In the genomic region with DNA sequence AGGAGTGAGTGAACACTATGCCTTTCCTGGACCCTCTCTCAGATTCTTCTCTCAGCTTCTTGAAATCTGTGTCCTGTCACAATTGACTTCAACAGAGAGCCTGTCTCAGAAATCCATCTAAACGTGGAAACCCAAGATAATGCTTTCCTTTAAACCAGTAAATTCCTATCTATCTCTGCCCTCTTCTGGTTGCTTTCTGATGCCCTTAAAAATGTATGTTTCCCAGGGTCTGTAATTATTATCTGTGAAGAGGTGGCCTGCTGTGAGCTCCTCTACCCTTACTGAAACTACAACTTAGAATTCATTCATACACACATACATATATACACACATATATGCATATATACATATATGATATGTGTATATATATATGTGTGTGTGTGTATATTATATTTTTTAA, we compare ENCODE assay signal across 33 mouse cellular contexts.
DNase-seq lines count a peak whose midpoint lies in the region; ATAC-seq and TF ChIP-seq lines count a peak whose summit lies in the region.
"Had no signal": no experiment of that assay in that cellular context is flagged by ENCODE, and none has a peak within 500 bp of the region (broad histone marks: within the 10 kb centered on the region; RNA-seq: fewer than 3 reads in every experiment).

No protein-coding gene starts in this region.

- TF ChIP-seq CTCF in hindbrain, postnatal 0 days (IDR thresholded peaks at IDR 0.05; ENCODE audit: low read depth), result 0 out of 2 replicates have a peak, but pooled peaks have one; percentile 10
- TF ChIP-seq CTCF in midbrain, postnatal 0 days (IDR thresholded peaks at IDR 0.05), result peak; percentile 38; the same call in 1 of the 2 replicates
- TF ChIP-seq CTCF in embryonic fibroblast, embryonic 13.5 days (IDR thresholded peaks at IDR 0.05; ENCODE audit: borderline replicate concordance, insufficient read depth, low read length), result no peak
- peak; percentile 33 for TF ChIP-seq CTCF in stomach, postnatal 0 days (IDR thresholded peaks at IDR 0.05; ENCODE audit: low read depth)

- TF ChIP-seq EP300 in stomach, postnatal 0 days (optimal IDR thresholded peaks at IDR 0.05), result no peak

- DNase-seq in hindbrain, postnatal 0 days (ENCODE audit: low spot score), result no peak
- no peak for DNase-seq in hindbrain, embryonic 11.5 days (ENCODE audit: low spot score)
- no peak for DNase-seq in midbrain, postnatal 0 days (ENCODE audit: low spot score)
- no peak for DNase-seq in midbrain, embryonic 14.5 days
- DNase-seq in stomach, postnatal 0 days (ENCODE audit: low spot score), result no peak
- no peak for DNase-seq in left cerebral cortex, adult 18-20 months (ENCODE audit: low spot score in 2 of 2)
- DNase-seq: adrenal gland, postnatal 10 days; cerebellum, adult 11-12 months; cerebellum, adult 9-11 months; embryo, embryonic 11 days; forebrain, postnatal 0 days; gastrocnemius, postnatal 14 days; heart, adult 18-20 months; heart, postnatal 4 days; kidney, adult 9 months; kidney, postnatal 14 days; lung, adult 2 months; lung, postnatal 14 days; right cerebral cortex, adult 18-20 months; thymus, postnatal 4 days had no signal

- H3K9ac ChIP-seq in hindbrain, postnatal 0 days (replicated peaks; ENCODE audit: low read length), result no peak overlapping the region
- no peak overlapping the region for H3K9ac ChIP-seq in hindbrain, embryonic 11.5 days (ENCODE audit: low read depth, low read length)
- H3K9ac ChIP-seq in midbrain, postnatal 0 days (replicated peaks; ENCODE audit: low read length, poor library complexity, severe bottlenecking), result no peak overlapping the region
- H3K9ac ChIP-seq in midbrain, embryonic 14.5 days (replicated peaks; ENCODE audit: low read length), result no peak overlapping the region
- H3K9ac ChIP-seq in stomach, postnatal 0 days (ENCODE audit: low read length), result no peak overlapping the region
- H3K9ac ChIP-seq: embryonic facial prominence, embryonic 12.5 days; forebrain, postnatal 0 days; heart, embryonic 12.5 days; hindbrain, embryonic 14.5 days; limb, embryonic 15.5 days; liver, embryonic 14.5 days; midbrain, embryonic 12.5 days; neural tube, embryonic 15.5 days had no signal

- WGBS in hindbrain, postnatal 0 days, result 14% methylated on average over 1 of the region's 1 CpGs
- 70% methylated on average over 1 of the region's 1 CpGs for WGBS in hindbrain, embryonic 11.5 days
- 32% methylated on average over 1 of the region's 1 CpGs for WGBS in midbrain, postnatal 0 days
- WGBS in midbrain, embryonic 14.5 days, result 38% methylated on average over 1 of the region's 1 CpGs
- 29% methylated on average over 1 of the region's 1 CpGs for WGBS in stomach, postnatal 0 days

- TF ChIP-seq POLR2A in embryonic fibroblast, embryonic 13.5 days (IDR thresholded peaks at IDR 0.05; ENCODE audit: low read depth, low read length), result no peak

- no peak overlapping the region for H3K4me3 ChIP-seq in hindbrain, postnatal 0 days (ENCODE audit: low read length)
- no peak overlapping the region for H3K4me3 ChIP-seq in hindbrain, embryonic 11.5 days (ENCODE audit: low read depth, low read length)
- H3K4me3 ChIP-seq in midbrain, postnatal 0 days (ENCODE audit: low read depth, low read length), result no peak overlapping the region
- H3K4me3 ChIP-seq in midbrain, embryonic 14.5 days (replicated peaks; ENCODE audit: low read depth, low read length), result no peak overlapping the region
- no peak overlapping the region for H3K4me3 ChIP-seq in embryonic fibroblast, embryonic 13.5 days (ENCODE audit: insufficient read depth, low read length)
- no peak overlapping the region for H3K4me3 ChIP-seq in stomach, postnatal 0 days (ENCODE audit: low read depth, low read length)
- H3K4me3 ChIP-seq: embryonic facial prominence, embryonic 12.5 days; heart, embryonic 12.5 days; limb, embryonic 10.5 days; limb, embryonic 15.5 days; midbrain, embryonic 12.5 days; neural tube, embryonic 15.5 days had no signal

- no peaks in the 10 kb centered on the region for H3K9me3 ChIP-seq in hindbrain, postnatal 0 days (ENCODE audit: low read length)
- H3K9me3 ChIP-seq in hindbrain, embryonic 11.5 days (ENCODE audit: control insufficient read depth, low read length), result no peaks in the 10 kb centered on the region
- H3K9me3 ChIP-seq in midbrain, postnatal 0 days (ENCODE audit: low read length), result no peaks in the 10 kb centered on the region
- no peaks in the 10 kb centered on the region for H3K9me3 ChIP-seq in midbrain, embryonic 14.5 days (ENCODE audit: control insufficient read depth, low read length)
- H3K9me3 ChIP-seq in stomach, postnatal 0 days (ENCODE audit: control insufficient read depth, low read length), result no peaks in the 10 kb centered on the region
- H3K9me3 ChIP-seq: embryonic facial prominence, embryonic 12.5 days; heart, embryonic 12.5 days; limb, embryonic 10.5 days; limb, embryonic 15.5 days; midbrain, embryonic 12.5 days; neural tube, embryonic 15.5 days had no signal

- H3K27me3 ChIP-seq in hindbrain, postnatal 0 days (ENCODE audit: insufficient read depth, low read length), result no peaks in the 10 kb centered on the region
- no peaks in the 10 kb centered on the region for H3K27me3 ChIP-seq in hindbrain, embryonic 11.5 days (ENCODE audit: control insufficient read depth, insufficient read depth, low read length)
- no peaks in the 10 kb centered on the region for H3K27me3 ChIP-seq in midbrain, postnatal 0 days (ENCODE audit: insufficient read depth, low read length)
- H3K27me3 ChIP-seq in midbrain, embryonic 14.5 days (ENCODE audit: control insufficient read depth, insufficient read depth, low read length), result no peaks in the 10 kb centered on the region
- no peaks in the 10 kb centered on the region for H3K27me3 ChIP-seq in stomach, postnatal 0 days (ENCODE audit: control insufficient read depth, insufficient read depth, low read length)
- H3K27me3 ChIP-seq: embryonic facial prominence, embryonic 12.5 days; midbrain, embryonic 12.5 days; neural tube, embryonic 15.5 days; Patski had no signal

- ATAC-seq in hindbrain, postnatal 0 days, result no peak
- no peak for ATAC-seq in hindbrain, embryonic 11.5 days (ENCODE audit: low FRiP score)
- no peak for ATAC-seq in midbrain, postnatal 0 days (ENCODE audit: low FRiP score)
- ATAC-seq in midbrain, embryonic 14.5 days (ENCODE audit: low FRiP score, low TSS enrichment), result no peak
- ATAC-seq in stomach, postnatal 0 days (ENCODE audit: low FRiP score, low TSS enrichment), result no peak
- no peak for ATAC-seq in megakaryocyte-erythroid progenitor cell, adult 5-6 weeks (replicated peaks; ENCODE audit: low FRiP score, low TSS enrichment, poor library complexity, severe bottlenecking)
- ATAC-seq: CD4-positive, CD25-positive, alpha-beta regulatory T cell, adult 4 months; forebrain, postnatal 0 days; inflammation-experienced regulatory T-cells, adult 6 months; Patski had no signal

- H3K4me1 ChIP-seq in hindbrain, postnatal 0 days (ENCODE audit: insufficient read depth, low read length), result no peaks in the 10 kb centered on the region
- H3K4me1 ChIP-seq in hindbrain, embryonic 11.5 days (replicated peaks; ENCODE audit: control insufficient read depth, insufficient read depth, low read length), result 0 out of 2 replicates have a peak, but pooled peaks cover 3% of the 10 kb centered on the region
- no peaks in the 10 kb centered on the region for H3K4me1 ChIP-seq in midbrain, postnatal 0 days (ENCODE audit: insufficient read depth, low read length)
- no peaks in the 10 kb centered on the region for H3K4me1 ChIP-seq in midbrain, embryonic 14.5 days (ENCODE audit: control insufficient read depth, insufficient read depth, low read length)
- no peaks in the 10 kb centered on the region; the same call in 1 of the 2 replicates for H3K4me1 ChIP-seq in embryonic fibroblast, embryonic 13.5 days (ENCODE audit: control insufficient read depth, insufficient read depth, low read length)
- no peaks in the 10 kb centered on the region for H3K4me1 ChIP-seq in stomach, postnatal 0 days (replicated peaks; ENCODE audit: control insufficient read depth, insufficient read depth)
- H3K4me1 ChIP-seq: limb, embryonic 15.5 days; neural tube, embryonic 15.5 days had no signal

- H3K36me3 ChIP-seq in hindbrain, postnatal 0 days (ENCODE audit: insufficient read depth, low read length), result no peaks in the 10 kb centered on the region
- H3K36me3 ChIP-seq in hindbrain, embryonic 11.5 days (ENCODE audit: control insufficient read depth, insufficient read depth, low read length), result no peaks in the 10 kb centered on the region
- H3K36me3 ChIP-seq in midbrain, postnatal 0 days (ENCODE audit: insufficient read depth, low read length), result no peaks in the 10 kb centered on the region; the same call in 1 of the 2 replicates
- no peaks in the 10 kb centered on the region for H3K36me3 ChIP-seq in midbrain, embryonic 14.5 days (ENCODE audit: control insufficient read depth, insufficient read depth, low read length)
- no peaks in the 10 kb centered on the region for H3K36me3 ChIP-seq in stomach, postnatal 0 days (ENCODE audit: control insufficient read depth, insufficient read depth, low read length)
- H3K36me3 ChIP-seq: embryonic facial prominence, embryonic 12.5 days; heart, embryonic 12.5 days; limb, embryonic 10.5 days; limb, embryonic 15.5 days; midbrain, embryonic 12.5 days; neural tube, embryonic 15.5 days had no signal

- no peak overlapping the region for H3K4me2 ChIP-seq in hindbrain, postnatal 0 days (ENCODE audit: low read depth, low read length)
- no peak overlapping the region for H3K4me2 ChIP-seq in hindbrain, embryonic 11.5 days (replicated peaks; ENCODE audit: low read depth, low read length)
- H3K4me2 ChIP-seq in midbrain, postnatal 0 days (ENCODE audit: low read depth, low read length, poor library complexity, severe bottlenecking), result no peak overlapping the region
- H3K4me2 ChIP-seq in midbrain, embryonic 14.5 days (ENCODE audit: low read length), result no peak overlapping the region
- H3K4me2 ChIP-seq in stomach, postnatal 0 days (replicated peaks; ENCODE audit: low read depth), result no peak overlapping the region
- H3K4me2 ChIP-seq: embryonic facial prominence, embryonic 12.5 days; heart, embryonic 12.5 days; hindbrain, embryonic 14.5 days; limb, embryonic 15.5 days; midbrain, embryonic 12.5 days; neural tube, embryonic 15.5 days had no signal

- H3K27ac ChIP-seq in hindbrain, postnatal 0 days, result no peak overlapping the region
- H3K27ac ChIP-seq in hindbrain, embryonic 11.5 days (ENCODE audit: low read depth, low read length), result no peak overlapping the region
- no peak overlapping the region for H3K27ac ChIP-seq in midbrain, postnatal 0 days (ENCODE audit: low read depth, low read length)
- no peak overlapping the region for H3K27ac ChIP-seq in midbrain, embryonic 14.5 days (replicated peaks; ENCODE audit: low read depth, low read length)
- peak overlapping the region; percentile 78 for H3K27ac ChIP-seq in embryonic fibroblast, embryonic 13.5 days (ENCODE audit: insufficient read depth, low read length)
- no peak overlapping the region for H3K27ac ChIP-seq in stomach, postnatal 0 days (replicated peaks)
- H3K27ac ChIP-seq: embryonic facial prominence, embryonic 12.5 days; hindbrain, embryonic 14.5 days; limb, embryonic 10.5 days; limb, embryonic 15.5 days; liver, embryonic 14.5 days; midbrain, embryonic 12.5 days; neural tube, embryonic 15.5 days had no signal
